Mouse (Mus musculus) embryonic fibroblast, embryonic 13.5 days (primary cell): ENCODE measurements around the gene Gm28308.

ENCODE experiments used
- CTCF ChIP-seq: IDR thresholded peaks from 2 replicates; pipeline ENCODE4 v1.5.1; 2011; ENCODE audit warnings: mild to moderate bottlenecking, control low read depth, low read length, moderate library complexity, borderline replicate concordance; ENCODE audit not compliant: insufficient read depth
- POLR2A ChIP-seq: IDR thresholded peaks from 2 replicates; pipeline ENCODE4 v1.6.1; 2011; ENCODE audit warnings: low read depth, mild to moderate bottlenecking, control low read depth, low read length, moderate library complexity

DNA sequence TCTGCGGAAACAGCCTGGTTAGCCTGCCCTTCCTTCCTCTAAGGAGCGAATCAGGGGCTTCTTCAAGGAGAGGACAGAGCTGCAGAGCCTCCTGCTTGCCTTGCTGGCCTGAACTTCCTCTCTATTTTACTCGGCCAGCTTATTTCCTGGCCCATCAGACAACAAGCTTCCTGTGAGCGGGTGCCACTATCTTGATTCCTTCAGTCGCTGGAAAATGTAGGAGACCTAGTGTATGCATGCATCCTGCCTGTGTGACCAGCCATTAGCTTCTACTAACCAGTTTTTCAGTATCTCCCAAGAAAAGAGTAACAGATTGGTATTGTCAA, 42.3 kb downstream of the Gm28308 start:
- no peak for TF ChIP-seq CTCF
- TF ChIP-seq POLR2A: no peak
